Mouse (Mus musculus): Measurements from ENCODE around the gene Serp2.

- TF ChIP-seq ZC3H11A (IDR thresholded peaks at IDR 0.05; ENCODE audit: borderline replicate concordance, low read depth, low read length), result no peak
- no peak for TF ChIP-seq MAFK (IDR thresholded peaks at IDR 0.05; ENCODE audit: insufficient read depth, low read depth, low read length)
- TF ChIP-seq HCFC1 (IDR thresholded peaks at IDR 0.05; ENCODE audit: borderline replicate concordance, insufficient read depth, low read length), result no peak
- no peak for TF ChIP-seq CHD2 (IDR thresholded peaks at IDR 0.05; ENCODE audit: low read depth, low read length)
- no peak for TF ChIP-seq ZNF384 (IDR thresholded peaks at IDR 0.05; ENCODE audit: low read depth, low read length)
Measured at GRCm38 (mm10) chr14:76505101-76505438, 51.6 kb downstream of the Serp2 start.

Data from ES-E14 (cell line).